ENCODE assay signal across 25 mouse cellular contexts in the genomic region with DNA sequence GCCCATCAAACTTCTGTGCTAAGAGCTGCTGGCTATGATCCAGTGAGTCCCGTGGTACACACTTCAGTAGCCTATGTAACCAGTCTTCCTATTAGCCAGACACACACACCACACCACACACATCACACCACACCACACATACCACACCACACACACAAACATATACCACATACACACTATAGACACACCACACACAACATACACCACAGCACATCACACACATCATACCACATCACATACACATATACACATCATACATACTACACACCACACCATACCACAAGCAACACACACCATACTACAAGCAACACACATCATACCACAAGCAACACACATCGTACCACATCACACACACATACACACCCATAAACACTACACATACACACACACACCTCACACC.
DNase-seq lines count a peak whose midpoint lies in the region; ATAC-seq and TF ChIP-seq lines count a peak whose summit lies in the region.
"Had no signal": no experiment of that assay in that cellular context is flagged by ENCODE, and none has a peak within 500 bp of the region (broad histone marks: within the 10 kb centered on the region; RNA-seq: fewer than 3 reads in every experiment).

No protein-coding gene starts in this region.

- no peak overlapping the region for H3K9ac ChIP-seq in heart, adult 2 months (ENCODE audit: low read depth, low read length)
- H3K9ac ChIP-seq in embryonic facial prominence, embryonic 12.5 days, result no peak overlapping the region
- H3K9ac ChIP-seq: forebrain, embryonic 15.5 days; heart, embryonic 13.5 days; hindbrain, embryonic 14.5 days had no signal

- no peak overlapping the region for H3K4me3 ChIP-seq in heart, adult 2 months
- peak overlapping the region; percentile 46 for H3K4me3 ChIP-seq in megakaryocyte, embryonic 14.5 days (replicated peaks)
- H3K4me3 ChIP-seq in embryonic facial prominence, embryonic 12.5 days, result no peak overlapping the region
- H3K4me3 ChIP-seq: forebrain, embryonic 10.5 days; forebrain, embryonic 15.5 days; heart, embryonic 13.5 days had no signal

- H3K4me2 ChIP-seq in embryonic facial prominence, embryonic 12.5 days (replicated peaks), result no peak overlapping the region
- H3K4me2 ChIP-seq: forebrain, embryonic 15.5 days; heart, embryonic 13.5 days; hindbrain, embryonic 14.5 days had no signal

- H3K79me2 ChIP-seq in heart, adult 2 months (replicated peaks; ENCODE audit: control insufficient read depth, insufficient read depth, low read length), result no peaks in the 10 kb centered on the region

- H3K9me3 ChIP-seq in megakaryocyte, embryonic 14.5 days, result peaks cover 5% of the 10 kb centered on the region; the same call in 1 of the 2 replicates
- no peaks in the 10 kb centered on the region for H3K9me3 ChIP-seq in embryonic facial prominence, embryonic 12.5 days
- H3K9me3 ChIP-seq: forebrain, embryonic 10.5 days; forebrain, embryonic 15.5 days; heart, embryonic 13.5 days had no signal

- H3K36me3 ChIP-seq in heart, adult 2 months (ENCODE audit: control insufficient read depth, insufficient read depth, low read length), result no peaks in the 10 kb centered on the region
- H3K36me3 ChIP-seq in megakaryocyte, embryonic 14.5 days (replicated peaks; ENCODE audit: low read length), result no peaks in the 10 kb centered on the region
- no peaks in the 10 kb centered on the region for H3K36me3 ChIP-seq in embryonic facial prominence, embryonic 12.5 days
- H3K36me3 ChIP-seq: forebrain, embryonic 10.5 days; forebrain, embryonic 15.5 days; heart, embryonic 13.5 days had no signal

- WGBS in heart, adult 2 months, result 73% methylated on average over 2 of the region's 2 CpGs
- WGBS in embryonic facial prominence, embryonic 12.5 days, result 82% methylated on average over 2 of the region's 2 CpGs

- intact Hi-C loops in heart, adult 2 months (cut with DNase I), result no loop called here

- TF ChIP-seq POLR2A in heart, adult 2 months (IDR thresholded peaks at IDR 0.05; ENCODE audit: insufficient read depth, low read depth, low read length), result no peak

- H3K4me1 ChIP-seq in heart, adult 2 months (ENCODE audit: control insufficient read depth, insufficient read depth, low read length), result no peaks in the 10 kb centered on the region
- H3K4me1 ChIP-seq in megakaryocyte, embryonic 14.5 days, result peaks cover 30% of the 10 kb centered on the region
- peaks cover 11% of the 10 kb centered on the region; the same call in 1 of the 2 replicates for H3K4me1 ChIP-seq in embryonic facial prominence, embryonic 12.5 days
- H3K4me1 ChIP-seq: forebrain, embryonic 15.5 days; heart, embryonic 13.5 days had no signal

- no peak for TF ChIP-seq EP300 in heart, adult 2 months (IDR thresholded peaks at IDR 0.05; ENCODE audit: insufficient read depth, low read depth, low read length)

- H3K27me3 ChIP-seq in heart, adult 2 months (ENCODE audit: control insufficient read depth, insufficient read depth, low read length), result no peaks in the 10 kb centered on the region
- peaks cover 30% of the 10 kb centered on the region for H3K27me3 ChIP-seq in megakaryocyte, embryonic 14.5 days (replicated peaks)
- no peaks in the 10 kb centered on the region for H3K27me3 ChIP-seq in embryonic facial prominence, embryonic 12.5 days
- H3K27me3 ChIP-seq: forebrain, embryonic 15.5 days; heart, embryonic 13.5 days had no signal

- H3K27ac ChIP-seq in heart, adult 2 months, result no peak overlapping the region
- no peak overlapping the region for H3K27ac ChIP-seq in embryonic facial prominence, embryonic 12.5 days
- H3K27ac ChIP-seq: forebrain, embryonic 15.5 days; heart, embryonic 13.5 days; hindbrain, embryonic 14.5 days; hindbrain, postnatal 0 days had no signal

- no peak for TF ChIP-seq CTCF in heart, adult 2 months (IDR thresholded peaks at IDR 0.05)

- DNase-seq in heart, adult 11 months, result peak; percentile 45
- no peak for DNase-seq in heart, adult 2 months
- DNase-seq in kidney, postnatal 36 days, result no peak
- DNase-seq: adrenal gland, adult 8-10 months; adrenal gland, postnatal 25 days; cerebellum, adult 11-12 months; cerebellum, adult 8-10 months; cerebellum, postnatal 10 days; cerebellum, postnatal 36 days; embryo, embryonic 11 days; gastrocnemius, postnatal 25 days; heart, postnatal 14 days; heart, postnatal 4 days had no signal

- ATAC-seq in megakaryocyte, adult 5-6 weeks (ENCODE audit: poor library complexity, severe bottlenecking), result no peak
- peak; percentile 61; the same call in 1 of the 2 replicates for ATAC-seq in embryonic facial prominence, embryonic 12.5 days (ENCODE audit: insufficient number of reproducible peaks, insufficient read depth, low FRiP score, low TSS enrichment)
- ATAC-seq: activated CD4-positive, CD25-positive, alpha-beta regulatory T cell, adult 4 months; CD4-positive, CD25-positive, alpha-beta regulatory T cell, adult 4 months; forebrain, embryonic 15.5 days; hindbrain, postnatal 0 days; inflammation-experienced regulatory T-cells, adult 6 months; intestine, embryonic 16.5 days had no signal
